Mouse (Mus musculus) layer of hippocampus, adult 2 months (tissue): ENCODE results near the gene Dgkh. TPM values are rescaled to one million over a fixed set of nuclear protein-coding genes. Genes with fewer than 3 reads are reported as not detected.
A peak's percentile ranks its signal among the peaks of the same experiment; 100 is the strongest.
"Not testable (repeated sequence)": the region's sequence is repeated elsewhere in the genome, so short reads cannot be mapped to it uniquely, and the experiment has no call there.

Experiments
- DNase-seq, 2 experiments: peaks; one replicate each; pipeline ENCODE4 v3.0.0; 2022; ENCODE audit warnings: low spot score in 2 of 2
- H3K27ac ChIP-seq: fragments of 200-600 bp; 2 replicates; pipeline ENCODE4 v1.8.1; 2022
- H3K4me3 ChIP-seq: fragments of 200-600 bp; 2 replicates; pipeline ENCODE4 v1.8.1; 2022; ENCODE audit warnings: mild to moderate bottlenecking
- CTCF ChIP-seq: fragments of 200-600 bp; conservative IDR thresholded peaks from 2 replicates; pipeline ENCODE4 v1.8.1; 2022; ENCODE audit warnings: antibody characterized with exemption, mild to moderate bottlenecking, moderate library complexity
- total RNA-seq, 2 experiments: library from RNA; stranded (reverse); gene quantifications; 2 replicates each; pipeline ENCODE4 v1.2.3; 2021

Dgkh gene
- total RNA-seq, 2 experiments from 2014 or later: 110 to 123 TPM

DNA sequence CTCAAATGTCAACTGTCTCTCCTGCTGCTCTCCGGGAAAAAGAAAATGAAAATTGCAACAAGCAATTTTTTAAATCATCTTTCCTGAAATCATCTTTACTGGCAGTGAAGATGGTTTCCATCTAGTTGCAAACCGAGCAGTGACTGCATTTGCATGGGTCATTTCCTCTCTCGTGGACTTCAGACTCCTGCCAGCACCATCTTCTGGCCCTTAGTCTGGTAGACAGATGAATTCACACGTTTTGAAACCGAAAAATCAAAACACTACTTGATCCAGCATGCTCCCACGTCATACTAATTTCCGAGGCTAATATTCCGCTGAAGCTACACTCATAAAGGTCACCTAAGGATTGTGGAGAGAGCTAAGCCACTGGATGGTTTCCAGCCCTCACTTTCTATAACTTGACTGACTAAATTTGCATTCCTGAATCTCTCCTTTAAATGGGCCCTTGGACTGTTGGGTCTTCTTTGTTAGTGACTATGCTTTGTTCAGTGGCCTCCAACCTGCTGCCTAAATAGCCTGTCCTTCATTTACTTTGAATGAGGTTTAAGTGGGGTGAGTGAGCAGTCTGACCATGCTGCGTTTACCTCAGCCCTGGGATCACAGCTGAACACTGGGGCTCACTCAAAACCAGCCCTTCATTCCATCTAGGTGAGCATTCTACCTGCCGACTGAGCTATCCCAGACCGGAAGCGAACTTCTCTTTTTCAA, 945 bp upstream of the Dgkh start:
- H3K4me3 ChIP-seq: peak overlapping the region; percentile 91
- no peak for TF ChIP-seq CTCF
- H3K27ac ChIP-seq: peak overlapping the region; percentile 93
- no peak for DNase-seq

GRCm38 (mm10) chr14:78731852-78732616, 542 bp downstream of the Dgkh start:
- Histone ChIP-seq H3K27ac (peak overlapping the region; percentile 93), H3K4me3 (peak overlapping the region; percentile 91)
- peak; percentile 33 for TF ChIP-seq CTCF
- DNase-seq: peak in 1 of 2 experiments; percentile 25

- peak in 1 of 2 experiments; percentile 33 for DNase-seq
- TF ChIP-seq CTCF: peak; percentile 50
Observed at GRCm38 (mm10) chr14:78731240-78731639, 1.3 kb downstream of the Dgkh start.

GRCm38 (mm10) chr14:78725976-78726375, 6.6 kb downstream of the Dgkh start:
- no peak for DNase-seq
- peak overlapping the region; percentile 74 for H3K4me3 ChIP-seq
- peak overlapping the region; percentile 87 for H3K27ac ChIP-seq
- TF ChIP-seq CTCF: no peak

More at GRCm38 (mm10) chr14:78731240-78731639, 1.3 kb downstream of the Dgkh start:
- Histone ChIP-seq H3K27ac (peak overlapping the region; percentile 93), H3K4me3 (peak overlapping the region; percentile 91)

- peak overlapping the region; percentile 74 for H3K4me3 ChIP-seq
- no peak for DNase-seq
- no peak for TF ChIP-seq CTCF
- H3K27ac ChIP-seq: peak overlapping the region; percentile 87
Observed at GRCm38 (mm10) chr14:78725307-78725956, 7.1 kb downstream of the Dgkh start.

- Histone ChIP-seq H3K27ac (peak overlapping the region; percentile 87), H3K4me3 (peak overlapping the region; percentile 74)
- DNase-seq: peak in 1 of 2 experiments; percentile 48
- TF ChIP-seq CTCF: peak; percentile 57
Observed at GRCm38 (mm10) chr14:78724414-78725306, 7.9 kb downstream of the Dgkh start.

DNA sequence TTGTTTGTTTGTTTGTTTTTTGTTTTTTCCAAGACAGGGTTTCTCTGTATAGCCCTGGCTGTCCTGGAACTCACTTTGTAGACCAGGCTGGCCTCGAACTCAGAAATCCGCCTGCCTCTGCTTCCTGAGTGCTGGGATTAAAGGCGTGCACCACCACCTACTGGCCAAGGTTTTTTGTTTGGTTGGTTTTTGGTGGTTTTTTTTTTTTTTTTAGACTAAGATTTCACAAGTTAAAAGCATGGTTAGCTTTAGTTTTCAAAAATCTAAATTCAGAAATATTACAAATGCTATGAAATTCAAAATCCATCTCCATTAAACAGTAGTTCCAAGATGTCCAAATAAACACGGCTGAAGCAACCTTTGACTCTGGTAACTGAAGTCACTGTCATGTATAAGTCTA, 8.9 kb downstream of the Dgkh start:
- TF ChIP-seq CTCF: peak; percentile 41
- not testable (repeated sequence) for H3K4me3 ChIP-seq, H3K27ac ChIP-seq, DNase-seq

DNA sequence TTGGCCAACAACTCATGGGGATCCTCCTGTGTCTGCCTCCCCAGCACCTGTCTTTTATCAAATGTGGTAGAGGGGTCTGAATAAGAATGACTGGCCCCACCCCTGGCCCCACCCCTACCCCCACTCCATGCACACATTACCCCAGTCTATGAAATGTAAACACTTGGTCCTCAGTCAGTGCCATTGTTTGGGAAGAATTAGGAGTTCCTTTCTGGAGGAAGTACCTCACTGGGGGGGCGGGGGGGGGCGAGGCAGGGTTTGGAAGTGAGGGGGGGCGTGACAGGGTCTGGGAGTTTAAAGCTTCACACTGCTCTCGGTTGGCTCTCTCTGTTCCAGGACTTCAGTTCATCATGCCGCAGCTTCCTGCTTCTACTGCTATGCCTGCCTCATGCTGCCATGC, 10.5 kb downstream of the Dgkh start:
- Histone ChIP-seq H3K27ac (no peak overlapping the region), H3K4me3 (no peak overlapping the region)
- DNase-seq: no peak
- TF ChIP-seq CTCF: no peak

- Histone ChIP-seq H3K27ac (no peak overlapping the region), H3K4me3 (no peak overlapping the region)
- DNase-seq: no peak
- no peak for TF ChIP-seq CTCF
Observed at GRCm38 (mm10) chr14:78716035-78716434, 16.5 kb downstream of the Dgkh start.

DNA sequence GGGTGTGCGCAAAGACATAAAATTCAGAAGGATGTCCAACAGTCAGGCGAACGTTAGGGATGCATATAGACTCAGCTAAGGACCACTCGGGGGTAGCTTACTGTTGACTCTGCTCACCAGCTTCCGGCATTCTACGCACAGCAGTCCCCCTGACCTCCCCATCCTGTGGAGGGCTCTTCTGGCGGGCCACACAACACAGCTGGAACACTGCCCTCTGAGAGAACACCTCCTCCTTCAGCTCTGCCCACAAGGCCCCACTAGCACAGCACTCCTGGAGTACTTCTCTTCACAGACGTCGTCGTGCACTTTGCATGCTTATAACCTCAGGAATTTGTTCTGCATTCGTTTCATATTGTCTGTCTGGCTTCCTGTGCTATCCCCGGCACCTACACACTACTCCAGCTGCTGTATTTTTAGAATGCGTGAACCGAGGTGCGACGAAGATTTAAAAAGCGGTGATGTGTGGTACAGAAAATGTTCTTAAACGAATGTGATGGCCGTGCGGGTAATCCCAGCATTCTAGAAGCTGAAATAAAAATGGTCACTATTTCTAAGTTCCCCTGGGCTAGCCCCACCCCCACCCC, 19.9 kb downstream of the Dgkh start:
- peak overlapping the region; percentile 36; the same call in 1 of the 2 replicates for H3K27ac ChIP-seq
- no peak for DNase-seq
- no peak for TF ChIP-seq CTCF
- no peak overlapping the region for H3K4me3 ChIP-seq

- Histone ChIP-seq H3K4me3 (no peak overlapping the region), H3K27ac (no peak overlapping the region)
- DNase-seq: no peak
- TF ChIP-seq CTCF: no peak
Observed at GRCm38 (mm10) chr14:78710647-78711046, 21.9 kb downstream of the Dgkh start.

GRCm38 (mm10) chr14:78705616-78706015, 27.0 kb downstream of the Dgkh start:
- Histone ChIP-seq H3K4me3 (no peak overlapping the region), H3K27ac (0 out of 2 replicates have a peak overlapping the region, but pooled peaks have one; percentile 80)
- no peak for DNase-seq
- no peak for TF ChIP-seq CTCF
